Mouse (Mus musculus) spleen, adult 2 months (tissue): ENCODE measurements around the gene Rd3l. TPM values are rescaled to one million over a fixed set of nuclear protein-coding genes. Genes with fewer than 3 reads are reported as not detected.

Experiments used
- DNase-seq, 2 experiments: peaks; one replicate each; pipeline versions ENCODE4 v3.0.0 to v3.0.0-alpha.2; 2012 to 2021; ENCODE audit warnings: low spot score in 2 of 2, low read depth in 1 of 2
- H3K27ac ChIP-seq: fragments of 200-500 bp; 2 replicates; pipeline ENCODE4 v1.5.1; 2012; ENCODE audit warnings: low read length, inconsistent platforms; ENCODE audit not compliant: insufficient read depth
- H3K27me3 ChIP-seq: fragments of 200-500 bp; 2 replicates; pipeline ENCODE4 v1.6.1; 2012; ENCODE audit warnings: mild to moderate bottlenecking, moderate library complexity, low read length, inconsistent platforms; ENCODE audit not compliant: control insufficient read depth, insufficient read depth
- H3K36me3 ChIP-seq: fragments of 200-500 bp; 2 replicates; pipeline ENCODE4 v1.6.1; 2012; ENCODE audit warnings: mild to moderate bottlenecking, low read length, inconsistent platforms; ENCODE audit not compliant: control insufficient read depth, insufficient read depth
- H3K4me1 ChIP-seq: fragments of 200-500 bp; 2 replicates; pipeline ENCODE4 v1.6.1; 2011; ENCODE audit warnings: inconsistent platforms; ENCODE audit not compliant: control insufficient read depth, insufficient read depth, insufficient read length
- H3K4me3 ChIP-seq: fragments of 200-500 bp; 2 replicates; pipeline ENCODE4 v1.5.1; 2011; ENCODE audit warnings: mild to moderate bottlenecking, inconsistent platforms; ENCODE audit not compliant: insufficient read depth, insufficient read length; ENCODE audit errors: extremely low read depth
- CTCF ChIP-seq: fragments of 200-500 bp; IDR thresholded peaks from 2 replicates; pipeline ENCODE4 v1.5.1; 2011; ENCODE audit warnings: mild to moderate bottlenecking, inconsistent platforms; ENCODE audit not compliant: insufficient read depth, insufficient read length, insufficient replicate concordance; ENCODE audit errors: extremely low read depth
- POLR2A ChIP-seq: fragments of 200-500 bp; IDR thresholded peaks from 2 replicates; pipeline ENCODE4 v1.6.1; 2011; ENCODE audit warnings: low read depth, low read length, inconsistent platforms
- WGBS: fragments of 180-500 bp; shearing (Covaris S2); methylation state at CpG from one replicate; pipeline ENCODE4 v1.1.7; 2018; 5-methylcytosine and 5-hydroxymethylcytosine counted together
- polyA plus RNA-seq: library from polyadenylated mRNA; depleted of rRNA; stranded (reverse); fragments of >200 nt; gene quantifications from 2 replicates; pipeline ENCODE4 v1.2.3, GENCODE M21; 2012; rRNA removed

Rd3l gene
- not detected in 2 replicates for polyA plus RNA-seq

GRCm38 (mm10) chr12:111980887-111981367 is at the start of gene Rd3l:
Rd3l (minus strand) TSS chr12:111981317.
- TF ChIP-seq CTCF (no peak), POLR2A (no peak)
- no peak for DNase-seq
- Histone ChIP-seq H3K27ac (no peak within 1 kb of the TSS), H3K27me3 (no peaks in the 10 kb centered on the region), H3K4me3 (no peak within 1 kb of the TSS), H3K4me1 (no peaks in the 10 kb centered on the region), H3K36me3 (no peaks in the 10 kb centered on the region)
- 45% methylated on average over 6 of the region's 6 CpGs for WGBS

DNA sequence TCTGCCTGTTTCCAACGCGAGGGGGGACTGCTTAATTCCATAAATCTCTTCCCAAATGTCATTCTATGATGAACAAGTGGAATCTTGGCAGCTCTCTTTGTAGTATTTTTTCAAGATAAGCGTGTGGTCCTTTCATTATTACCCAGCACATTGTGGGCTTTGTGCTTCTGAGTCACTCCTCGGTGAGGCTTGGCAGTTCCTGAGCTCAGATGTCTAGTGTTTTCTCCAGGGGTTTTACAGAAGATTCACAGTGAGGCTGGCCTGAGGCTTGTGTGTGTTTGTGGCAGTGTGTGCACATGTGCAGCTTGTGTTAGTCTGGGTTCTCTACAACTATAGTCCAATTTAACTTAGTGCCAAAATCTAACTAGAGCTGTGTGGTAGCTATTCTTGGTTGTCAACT is 46.3 kb upstream of the Rd3l start:
- DNase-seq: no peak
- no peak overlapping the region for H3K4me3 ChIP-seq
- WGBS: 78% methylated on average over 4 of the region's 4 CpGs
- no peak overlapping the region for H3K27ac ChIP-seq
- no peaks in the 10 kb centered on the region for H3K36me3 ChIP-seq
- H3K27me3 ChIP-seq: no peaks in the 10 kb centered on the region
- H3K4me1 ChIP-seq: no peaks in the 10 kb centered on the region
- no peak for TF ChIP-seq CTCF
- TF ChIP-seq POLR2A: no peak

DNA sequence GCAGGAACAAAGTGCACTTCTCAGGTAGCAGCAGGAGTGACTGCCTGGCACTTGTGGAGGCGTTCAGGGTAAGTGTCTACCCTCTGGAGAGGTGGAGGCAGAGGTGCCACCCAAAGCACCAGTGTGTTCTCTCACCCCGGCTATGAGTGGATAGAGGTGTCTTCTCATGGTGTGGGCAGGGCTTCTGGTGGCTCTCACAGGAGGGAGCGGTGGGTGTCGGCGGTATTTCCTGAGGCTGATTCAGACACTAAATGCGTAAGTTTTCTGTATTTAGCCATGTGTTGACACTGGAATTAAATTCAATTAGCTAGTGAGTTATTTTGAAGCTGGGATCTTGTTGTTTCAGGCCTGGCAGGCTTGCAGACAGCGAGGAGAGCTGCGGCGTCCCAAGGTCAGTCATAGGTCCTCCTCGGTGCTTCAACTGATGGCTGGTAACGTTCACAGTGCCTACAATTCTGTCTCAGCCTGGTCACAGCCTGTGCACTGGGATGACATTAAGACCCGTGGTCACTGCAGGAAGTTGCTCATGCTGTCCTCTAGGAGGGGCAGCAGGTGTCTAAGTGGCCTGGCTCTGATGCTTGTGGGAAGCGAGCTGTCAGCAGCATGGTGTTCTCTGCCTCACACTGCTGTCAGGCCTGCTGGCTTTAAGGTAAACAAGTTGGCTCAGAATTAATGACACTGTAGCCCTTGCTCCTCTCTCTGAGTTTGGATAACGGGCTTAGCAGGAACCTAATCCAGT is 45.0 kb upstream of the Rd3l start:
- WGBS: 82% methylated on average over 14 of the region's 14 CpGs
- Histone ChIP-seq H3K27me3 (no peaks in the 10 kb centered on the region), H3K4me1 (no peaks in the 10 kb centered on the region), H3K27ac (no peak overlapping the region), H3K36me3 (no peaks in the 10 kb centered on the region), H3K4me3 (no peak overlapping the region)
- TF ChIP-seq CTCF (no peak), POLR2A (no peak)
- no peak for DNase-seq

DNA sequence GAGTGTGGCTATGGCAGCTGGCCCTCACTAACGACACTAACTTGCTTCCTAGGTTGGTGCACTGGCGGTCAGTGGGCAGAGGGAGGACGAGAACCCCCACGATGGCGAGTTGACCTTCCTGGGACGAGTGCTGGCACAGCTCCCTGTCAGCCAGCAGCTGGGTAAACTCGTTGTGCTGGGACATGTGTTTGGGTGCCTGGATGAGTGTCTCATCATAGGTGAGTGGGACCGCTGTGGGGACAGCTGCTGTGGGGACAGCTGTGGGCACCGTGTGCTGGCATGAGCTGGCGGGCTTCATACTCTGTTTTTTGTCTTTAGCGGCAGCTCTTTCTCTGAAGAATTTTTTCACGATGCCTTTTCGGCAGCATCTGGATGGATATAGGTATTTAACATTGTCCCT is 44.3 kb upstream of the Rd3l start:
- 90% methylated on average over 13 of the region's 13 CpGs for WGBS
- no peak overlapping the region for H3K27ac ChIP-seq
- no peaks in the 10 kb centered on the region for H3K36me3 ChIP-seq
- DNase-seq: no peak
- no peaks in the 10 kb centered on the region for H3K27me3 ChIP-seq
- no peaks in the 10 kb centered on the region for H3K4me1 ChIP-seq
- TF ChIP-seq POLR2A (no peak), CTCF (no peak)
- H3K4me3 ChIP-seq: no peak overlapping the region

DNA sequence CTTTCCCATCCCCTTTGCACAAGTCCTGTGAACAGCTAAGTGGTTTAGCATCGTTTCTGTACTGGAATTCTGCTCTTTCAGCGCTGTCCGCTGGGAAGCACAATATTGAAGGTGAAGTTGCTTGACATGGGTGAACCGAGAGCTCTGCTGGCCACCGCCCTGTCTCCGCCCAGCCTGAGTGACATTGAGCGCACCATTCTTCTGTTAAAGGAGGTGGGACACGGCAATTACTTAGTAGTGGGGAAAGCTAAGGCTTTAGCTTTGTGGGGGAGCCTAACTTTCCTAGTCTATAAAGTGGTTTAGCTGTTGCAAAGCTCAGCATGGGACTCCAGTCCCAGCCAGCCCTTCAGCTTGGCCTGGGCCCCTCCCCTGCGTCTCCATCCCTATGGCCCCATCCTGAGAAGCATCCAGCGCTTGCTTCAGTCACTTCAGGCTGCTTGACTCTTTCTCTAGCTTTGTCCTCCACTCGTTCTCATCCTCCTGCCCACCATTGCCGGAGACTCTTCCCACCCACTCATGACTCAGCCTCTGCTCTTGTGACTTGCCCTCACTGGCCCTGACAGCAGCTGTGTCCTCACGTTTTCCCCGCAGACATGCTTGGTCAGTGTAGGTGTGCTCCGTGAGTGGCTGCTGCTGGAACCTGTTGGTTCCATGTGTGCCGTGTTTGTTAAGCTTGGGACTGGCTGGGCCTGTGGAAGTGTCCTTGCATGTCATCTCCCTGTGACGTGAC is 43.6 kb upstream of the Rd3l start:
- Histone ChIP-seq H3K27ac (no peak overlapping the region), H3K27me3 (no peaks in the 10 kb centered on the region), H3K4me1 (no peaks in the 10 kb centered on the region), H3K4me3 (no peak overlapping the region), H3K36me3 (no peaks in the 10 kb centered on the region)
- 88% methylated on average over 17 of the region's 17 CpGs for WGBS
- no peak for TF ChIP-seq CTCF
- TF ChIP-seq POLR2A: no peak
- DNase-seq: no peak

DNA sequence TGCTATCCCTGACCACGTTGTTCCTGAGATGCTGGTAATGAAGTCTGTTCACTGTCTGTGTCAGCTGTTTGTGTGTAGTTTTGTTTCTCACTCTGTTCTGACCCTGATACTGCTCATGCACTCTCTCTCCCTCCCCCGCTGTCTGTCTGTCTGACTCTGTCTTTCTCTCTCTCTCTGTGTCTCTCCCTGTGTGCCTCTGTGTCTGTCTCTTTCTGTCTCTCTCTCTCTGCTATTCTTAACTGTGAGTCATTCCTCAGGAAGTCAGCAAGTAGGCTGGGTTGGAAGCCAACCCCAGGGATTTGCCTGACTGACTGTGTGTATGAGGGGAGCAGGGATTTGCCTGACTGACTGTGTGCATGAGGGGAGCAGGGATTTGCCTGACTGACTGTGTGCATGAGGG is 42.2 kb upstream of the Rd3l start:
- no peak for DNase-seq
- H3K4me1 ChIP-seq: no peaks in the 10 kb centered on the region
- TF ChIP-seq CTCF: no peak
- no peak for TF ChIP-seq POLR2A
- H3K27me3 ChIP-seq: no peaks in the 10 kb centered on the region
- 81% methylated on average over 2 of the region's 2 CpGs for WGBS
- no peaks in the 10 kb centered on the region for H3K36me3 ChIP-seq
- no peak overlapping the region for H3K27ac ChIP-seq
- no peak overlapping the region for H3K4me3 ChIP-seq

DNA sequence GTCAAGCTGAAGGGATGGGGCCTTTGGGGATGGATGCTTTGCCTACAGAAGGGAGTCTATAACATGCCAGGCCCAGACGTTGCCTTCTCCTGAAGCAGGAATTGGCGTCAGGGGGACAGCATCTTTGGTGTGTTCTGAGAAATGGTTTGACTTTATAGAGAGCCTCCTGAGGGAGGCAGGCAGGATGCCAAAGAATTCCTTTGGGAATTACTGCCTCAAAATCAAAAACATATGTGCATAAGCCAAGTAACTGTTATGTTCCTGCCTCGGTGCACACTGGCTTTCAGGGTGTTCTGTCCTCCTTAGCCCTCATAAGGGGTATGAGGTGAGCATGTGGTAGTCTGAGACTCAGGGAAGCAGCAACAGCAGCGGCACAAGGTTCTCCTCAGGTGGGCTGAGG is 35.2 kb upstream of the Rd3l start:
- 89% methylated on average over 4 of the region's 4 CpGs for WGBS
- no peak overlapping the region for H3K27ac ChIP-seq
- H3K4me1 ChIP-seq: no peaks in the 10 kb centered on the region
- no peaks in the 10 kb centered on the region for H3K27me3 ChIP-seq
- DNase-seq: no peak
- H3K36me3 ChIP-seq: no peaks in the 10 kb centered on the region
- no peak overlapping the region for H3K4me3 ChIP-seq
- TF ChIP-seq CTCF (no peak), POLR2A (no peak)
